Mouse (Mus musculus) left cerebral cortex, adult 8-10 months (tissue): ENCODE results near the gene Rgr. TPM values are rescaled to one million over a fixed set of nuclear protein-coding genes. Genes with fewer than 3 reads are reported as not detected.
"Not testable (repeated sequence)": the region's sequence is repeated elsewhere in the genome, so short reads cannot be mapped to it uniquely, and the experiment has no call there.

Source experiments
- DNase-seq, 2 experiments: peaks; one replicate each; pipeline ENCODE4 v3.0.0; 2022; ENCODE audit warnings: low spot score in 2 of 2
- total RNA-seq, 4 experiments: library from RNA; stranded (reverse); gene quantifications; 2 replicates each; pipeline ENCODE4 v1.2.4; 2022

Gene Rgr
- total RNA-seq, 4 experiments from 2014 or later = not detected

GRCm38 (mm10) chr14:37002852-37003251 lies 45.9 kb downstream of the Rgr start:
- DNase-seq = no peak

DNA sequence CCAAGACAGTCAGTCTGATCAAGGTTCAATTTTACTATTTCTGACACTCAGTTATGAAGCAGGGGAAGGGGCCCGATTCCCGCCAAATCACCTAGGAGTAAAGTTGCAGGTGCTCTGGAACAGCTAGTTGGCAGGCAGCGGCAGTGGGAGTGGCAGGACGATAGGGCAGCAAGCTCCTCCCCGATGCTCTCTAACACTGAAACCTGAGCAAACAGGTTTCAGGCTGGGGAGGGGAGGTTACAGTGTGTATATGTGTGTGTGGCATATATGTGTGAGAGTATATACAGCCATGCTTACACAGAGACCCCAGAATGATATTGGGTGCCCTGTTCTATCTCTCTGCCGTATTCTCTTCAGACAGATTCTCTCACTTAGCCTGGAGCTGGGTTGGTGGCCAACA lies 48.0 kb downstream of the Rgr start:
- not testable (repeated sequence) for DNase-seq

DNA sequence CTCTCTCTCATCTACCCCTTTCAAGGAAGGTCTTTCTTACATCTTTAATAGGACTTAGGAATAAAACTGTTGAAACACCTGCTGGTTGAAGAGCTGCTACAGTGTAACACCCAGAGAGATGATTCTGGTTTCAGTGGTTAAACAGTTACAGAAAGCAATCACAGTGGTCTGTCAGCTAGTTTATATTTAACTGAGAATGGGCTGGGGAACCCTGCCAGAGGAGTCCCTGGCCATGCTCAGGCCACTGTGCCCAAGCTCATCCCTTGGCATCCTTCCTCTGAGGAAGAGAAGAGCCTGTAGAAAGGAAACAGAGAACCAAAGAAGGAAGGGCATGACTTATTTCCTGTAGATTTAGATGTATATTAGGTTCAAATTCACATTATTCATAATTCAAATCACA lies 59.0 kb downstream of the Rgr start:
- no peak for DNase-seq

DNA sequence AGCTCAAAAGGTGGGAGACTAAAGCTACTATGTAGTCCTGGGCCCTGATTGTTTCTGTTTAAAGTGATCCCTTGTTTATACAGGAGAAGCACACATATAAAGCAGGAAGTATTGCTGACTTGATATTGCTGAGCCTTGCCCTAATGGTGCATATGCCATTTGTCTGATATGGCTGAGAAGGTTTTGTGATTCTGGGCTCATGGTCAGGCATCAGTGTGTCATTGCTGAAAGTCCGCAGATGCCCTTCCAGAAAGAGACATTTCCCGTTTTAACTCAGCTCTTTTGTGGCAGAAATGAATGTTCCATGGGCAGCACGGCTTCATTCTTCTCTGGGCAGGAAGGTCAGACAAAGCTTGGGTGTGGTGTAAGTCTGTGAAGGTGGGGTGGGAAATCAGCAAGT lies 63.1 kb downstream of the Rgr start:
- no peak for DNase-seq

Other genes with a start within 250 kb of the Rgr start
- 10 to 100 TPM; 76.5 to 96.8 (median 91.4) TPM for gene Ccser2, start 80.2 kb downstream of the Rgr start, total RNA-seq
- under 1 TPM in 1 of 4 experiments, not detected in 3; 0.08 TPM for gene Lrit1, start 5.9 kb upstream of the Rgr start, total RNA-seq
- not detected for gene Lrit2, start 19.0 kb upstream of the Rgr start, total RNA-seq
- 10 to 100 TPM; 14.9 to 21.0 (median 17.0) TPM for gene Cdhr1, start 49.4 kb upstream of the Rgr start, total RNA-seq
- gene 2610528A11Rik, start 65.1 kb upstream of the Rgr start, total RNA-seq = under 1 TPM in 3 of 4 experiments, not detected in 1; 0.50 to 0.91 (median 0.55) TPM
- 100 to 1,000 TPM; 455 to 522 (median 488) TPM for gene Ghitm, start 86.3 kb upstream of the Rgr start, total RNA-seq